Mouse (Mus musculus) forebrain, embryonic 11.5 days (tissue): Measurements from ENCODE around the gene Ttc7b. TPM values are rescaled to one million over a fixed set of nuclear protein-coding genes. Genes with fewer than 3 reads are reported as not detected.

Experiments used
- ATAC-seq: fragments of 200-750 bp; cut with Nextera tagmentation; replicated peaks from 2 replicates; pipeline ENCODE4 v1.8.0; 2017; ENCODE audit warnings: moderate TSS enrichment; ENCODE audit not compliant: low FRiP score
- DNase-seq: peaks from one replicate; pipeline ENCODE4 v3.0.0-alpha.2; 2017; ENCODE audit warnings: low spot score
- H3K27ac ChIP-seq: fragments of 300-500 bp; sonication (generic); 2 replicates; pipeline ENCODE4 v1.5.1; 2014; ENCODE audit warnings: low read depth, low read length
- H3K27me3 ChIP-seq: fragments of 300-500 bp; sonication (generic); 2 replicates; pipeline ENCODE4 v1.6.1; 2014; ENCODE audit warnings: mild to moderate bottlenecking, low read length, mixed read lengths; ENCODE audit not compliant: control insufficient read depth, insufficient read depth
- H3K36me3 ChIP-seq: fragments of 300-500 bp; sonication (generic); 2 replicates; pipeline ENCODE4 v1.6.1; 2014; ENCODE audit warnings: mild to moderate bottlenecking, low read length, moderate library complexity, mixed read lengths; ENCODE audit not compliant: control insufficient read depth, insufficient read depth
- H3K4me1 ChIP-seq: fragments of 300-500 bp; sonication (generic); replicated peaks from 2 replicates; pipeline ENCODE4 v1.6.1; 2014; ENCODE audit warnings: low read length, mixed read lengths; ENCODE audit not compliant: control insufficient read depth, insufficient read depth
- H3K4me2 ChIP-seq: fragments of 300-500 bp; sonication (generic); 2 replicates; pipeline ENCODE4 v1.6.1; 2014; ENCODE audit warnings: low read depth, mild to moderate bottlenecking, low read length, moderate library complexity, mixed read lengths; ENCODE audit not compliant: severe bottlenecking
- H3K4me3 ChIP-seq: fragments of 300-500 bp; sonication (generic); 2 replicates; pipeline ENCODE4 v1.5.1; 2014; ENCODE audit warnings: low read depth, low read length
- H3K9ac ChIP-seq: fragments of 300-500 bp; sonication (generic); 2 replicates; pipeline ENCODE4 v1.6.1; 2014; ENCODE audit warnings: low read length
- H3K9me3 ChIP-seq: fragments of 300-500 bp; sonication (generic); 2 replicates; pipeline ENCODE4 v1.6.1; 2016; ENCODE audit warnings: low read length, mixed read lengths; ENCODE audit not compliant: control insufficient read depth
- WGBS: fragments of 180-500 bp; shearing (Covaris S2); extraction: QIAGEN DNeasy Blood & Tissue Kit; methylation state at CpG from one replicate; pipeline ENCODE4 v1.1.7; 2014; 5-methylcytosine and 5-hydroxymethylcytosine counted together
- polyA plus RNA-seq: library from polyadenylated mRNA; unstranded; fragments of >200 nt; fragmentation: Nextera tagmentation; extraction: Ambion mirVana; gene quantifications from 2 replicates; pipeline ENCODE4 v1.2.1, GENCODE M21; 2014

Ttc7b gene
- polyA plus RNA-seq, 1 experiment from 2014 or later = 9.5 TPM

GRCm38 (mm10) chr12:100542076-100542475 is 21.4 kb upstream of the Ttc7b start:
- ATAC-seq (no peak), DNase-seq (no peak)
- Histone ChIP-seq H3K9me3 (no peaks in the 10 kb centered on the region), H3K36me3 (no peaks in the 10 kb centered on the region), H3K4me1 (no peaks in the 10 kb centered on the region), H3K4me3 (no peak overlapping the region), H3K27ac (no peak overlapping the region), H3K4me2 (no peak overlapping the region), H3K9ac (no peak overlapping the region), H3K27me3 (no peaks in the 10 kb centered on the region)
- 56% methylated on average over 3 of the region's 3 CpGs for WGBS

- H3K36me3 ChIP-seq = no peaks in the 10 kb centered on the region
- 78% methylated on average over 9 of the region's 9 CpGs for WGBS
- H3K27me3 ChIP-seq = no peaks in the 10 kb centered on the region
- no peak overlapping the region for H3K4me2 ChIP-seq
- no peaks in the 10 kb centered on the region for H3K4me1 ChIP-seq
- H3K9me3 ChIP-seq = no peaks in the 10 kb centered on the region
- H3K4me3 ChIP-seq = no peak overlapping the region
- DNase-seq = no peak
- no peak overlapping the region for H3K9ac ChIP-seq
- H3K27ac ChIP-seq = no peak overlapping the region
- no peak for ATAC-seq
These were observed 18.6 kb upstream of the Ttc7b start for GRCm38 (mm10) chr12:100539158-100539714.

DNA sequence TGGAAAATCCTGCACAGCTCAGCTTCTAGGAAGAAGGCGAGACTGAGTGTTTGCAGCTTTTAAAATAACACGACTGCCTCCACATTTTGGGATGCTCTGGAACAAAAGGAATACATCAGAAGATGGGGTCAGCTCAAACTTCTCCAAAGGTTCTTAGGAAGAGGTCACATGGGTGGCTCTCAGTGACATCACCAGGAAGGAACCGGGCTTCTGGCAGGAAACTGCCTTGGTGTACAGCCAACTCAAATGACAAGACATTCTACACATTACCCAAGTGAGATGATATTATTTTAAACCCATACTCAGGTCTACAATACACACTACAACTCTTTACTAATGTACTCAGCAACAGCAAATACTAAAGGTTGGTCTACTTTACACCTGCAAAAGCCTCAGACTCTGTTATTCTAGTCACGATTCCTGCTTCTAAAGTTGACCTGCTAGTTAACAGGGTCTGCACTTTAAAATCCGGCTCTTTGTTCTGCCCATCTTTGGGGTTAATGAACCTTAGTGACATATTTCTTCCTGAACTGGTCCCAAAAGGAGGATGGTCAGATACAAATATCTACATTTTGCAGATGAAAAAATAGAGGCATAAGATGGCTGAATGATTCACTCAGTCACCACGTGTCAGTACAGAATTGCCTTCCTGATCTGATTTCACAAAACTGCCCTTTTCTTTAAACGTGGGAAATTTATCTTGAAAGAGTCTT is 18.0 kb upstream of the Ttc7b start:
- no peak overlapping the region for H3K27ac ChIP-seq
- H3K27me3 ChIP-seq = no peaks in the 10 kb centered on the region
- WGBS = 66% methylated on average over 7 of the region's 7 CpGs
- no peak overlapping the region for H3K4me3 ChIP-seq
- H3K9ac ChIP-seq = no peak overlapping the region
- no peaks in the 10 kb centered on the region for H3K4me1 ChIP-seq
- no peaks in the 10 kb centered on the region for H3K9me3 ChIP-seq
- ATAC-seq (no peak), DNase-seq (no peak)
- no peak overlapping the region for H3K4me2 ChIP-seq
- H3K36me3 ChIP-seq = no peaks in the 10 kb centered on the region

DNA sequence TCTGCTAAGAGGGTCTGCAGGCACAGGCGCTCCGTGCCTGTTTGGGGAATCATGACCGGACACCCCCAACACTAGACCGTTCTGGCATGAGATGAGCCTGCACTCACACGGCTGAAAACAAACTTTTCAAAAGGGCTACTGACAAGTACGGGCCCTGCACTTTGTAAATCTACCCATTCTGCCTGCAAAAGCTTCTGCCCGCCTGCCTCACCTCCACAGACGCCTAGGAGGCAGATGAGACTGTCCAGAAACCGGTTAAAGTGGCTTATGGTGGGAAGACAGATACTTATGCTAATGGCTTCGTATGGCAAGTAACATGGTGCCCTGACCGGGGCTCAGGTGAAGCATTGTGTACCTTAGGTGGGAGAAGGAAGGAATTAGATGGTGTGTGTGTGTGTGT is 16.5 kb upstream of the Ttc7b start:
- no peaks in the 10 kb centered on the region for H3K4me1 ChIP-seq
- H3K9ac ChIP-seq = no peak overlapping the region
- DNase-seq (no peak), ATAC-seq (no peak)
- no peak overlapping the region for H3K27ac ChIP-seq
- H3K27me3 ChIP-seq = no peaks in the 10 kb centered on the region
- H3K4me2 ChIP-seq = no peak overlapping the region
- H3K36me3 ChIP-seq = no peaks in the 10 kb centered on the region
- 85% methylated on average over 11 of the region's 11 CpGs for WGBS
- no peaks in the 10 kb centered on the region for H3K9me3 ChIP-seq
- H3K4me3 ChIP-seq = no peak overlapping the region

DNA sequence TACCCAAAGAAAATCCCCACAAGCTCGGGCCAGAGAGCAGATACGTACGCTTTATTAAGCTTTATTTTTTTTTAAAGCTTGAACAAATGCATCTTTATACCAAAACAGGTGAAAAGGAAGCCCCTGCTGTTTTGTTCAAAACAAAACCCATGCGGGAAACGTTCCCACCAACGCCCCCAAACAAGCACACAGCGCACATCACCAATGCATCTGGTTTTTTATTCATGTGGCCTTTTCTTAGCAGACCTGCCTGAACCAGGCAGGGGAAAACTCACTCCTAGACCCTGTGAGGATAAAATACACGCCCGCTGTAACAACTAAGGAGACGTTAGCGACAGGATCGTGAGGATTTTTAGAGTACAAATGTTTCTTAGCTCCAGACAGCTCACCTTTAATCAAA is 14.4 kb upstream of the Ttc7b start:
- no peak overlapping the region for H3K4me2 ChIP-seq
- no peak overlapping the region for H3K4me3 ChIP-seq
- no peaks in the 10 kb centered on the region for H3K4me1 ChIP-seq
- no peaks in the 10 kb centered on the region for H3K9me3 ChIP-seq
- no peak for DNase-seq
- WGBS = 43% methylated on average over 12 of the region's 12 CpGs
- no peaks in the 10 kb centered on the region for H3K36me3 ChIP-seq
- no peaks in the 10 kb centered on the region for H3K27me3 ChIP-seq
- no peak for ATAC-seq
- H3K9ac ChIP-seq = no peak overlapping the region
- no peak overlapping the region for H3K27ac ChIP-seq

DNA sequence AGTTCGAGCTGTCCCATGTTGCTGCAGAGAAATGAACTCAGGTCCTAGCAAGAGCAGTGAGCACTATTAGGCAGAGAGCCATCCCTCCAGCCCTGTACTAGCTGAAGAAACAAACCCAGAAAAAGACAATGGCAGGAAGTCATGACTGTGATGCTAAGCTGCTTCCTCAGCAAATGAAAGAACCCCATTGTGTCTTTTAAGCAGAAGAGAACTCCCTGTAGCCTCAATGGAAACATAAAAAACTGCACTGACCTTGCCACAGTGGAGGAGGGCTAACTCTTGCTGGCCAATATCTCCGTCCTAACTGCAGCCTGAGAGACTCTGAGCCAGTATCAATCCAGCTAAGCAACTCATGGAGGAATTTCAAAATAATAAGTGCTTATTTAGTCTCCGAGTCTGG is 13.4 kb upstream of the Ttc7b start:
- Histone ChIP-seq H3K27ac (no peak overlapping the region), H3K4me1 (0 out of 2 replicates have a peak, but pooled peaks cover 3% of the 10 kb centered on the region), H3K9ac (no peak overlapping the region), H3K9me3 (no peaks in the 10 kb centered on the region), H3K27me3 (no peaks in the 10 kb centered on the region), H3K4me3 (no peak overlapping the region), H3K4me2 (no peak overlapping the region), H3K36me3 (no peaks in the 10 kb centered on the region)
- no peak for DNase-seq
- ATAC-seq = no peak
- WGBS = 51% methylated on average over 3 of the region's 3 CpGs

- Histone ChIP-seq H3K9me3 (no peaks in the 10 kb centered on the region), H3K9ac (no peak overlapping the region), H3K4me1 (0 out of 2 replicates have a peak, but pooled peaks cover 3% of the 10 kb centered on the region), H3K27ac (no peak overlapping the region), H3K36me3 (no peaks in the 10 kb centered on the region), H3K4me2 (no peak overlapping the region), H3K27me3 (no peaks in the 10 kb centered on the region), H3K4me3 (no peak overlapping the region)
- peak; percentile 21 for DNase-seq
- no peak for ATAC-seq
- WGBS = 82% methylated on average over 4 of the region's 4 CpGs
These were observed 12.6 kb upstream of the Ttc7b start for GRCm38 (mm10) chr12:100533209-100533608.

DNA sequence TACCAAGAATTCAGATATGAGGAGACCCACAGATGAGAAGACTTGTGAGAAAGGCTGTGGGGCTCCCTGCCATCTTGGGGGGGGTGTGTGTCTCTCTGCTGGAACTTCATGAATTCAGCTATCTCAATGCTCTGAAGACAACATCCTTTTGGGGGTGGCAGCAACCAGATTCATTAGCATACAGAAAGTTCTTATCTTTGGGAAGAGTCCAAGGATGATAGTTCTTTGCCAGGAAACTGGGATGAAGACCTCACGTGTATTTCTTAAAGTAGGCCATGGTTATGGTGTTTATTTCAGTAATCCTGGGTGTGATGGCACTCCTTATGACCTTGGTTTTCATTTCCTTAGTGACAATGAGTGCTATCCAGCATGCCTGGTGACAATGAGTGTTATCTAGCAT is 11.1 kb upstream of the Ttc7b start:
- DNase-seq (no peak), ATAC-seq (no peak)
- 0 out of 2 replicates have a peak, but pooled peaks cover 3% of the 10 kb centered on the region for H3K4me1 ChIP-seq
- no peaks in the 10 kb centered on the region for H3K36me3 ChIP-seq
- H3K4me3 ChIP-seq = no peak overlapping the region
- no peak overlapping the region for H3K4me2 ChIP-seq
- H3K27ac ChIP-seq = no peak overlapping the region
- no peak overlapping the region for H3K9ac ChIP-seq
- no peaks in the 10 kb centered on the region for H3K27me3 ChIP-seq
- WGBS = 82% methylated on average over 1 of the region's 1 CpGs
- no peaks in the 10 kb centered on the region for H3K9me3 ChIP-seq

- Histone ChIP-seq H3K9ac (no peak overlapping the region), H3K27me3 (no peaks in the 10 kb centered on the region), H3K9me3 (no peaks in the 10 kb centered on the region), H3K27ac (no peak overlapping the region), H3K4me1 (0 out of 2 replicates have a peak, but pooled peaks cover 3% of the 10 kb centered on the region), H3K4me2 (no peak overlapping the region), H3K4me3 (no peak overlapping the region), H3K36me3 (no peaks in the 10 kb centered on the region)
- DNase-seq (no peak), ATAC-seq (no peak)
- WGBS = 87% methylated on average over 5 of the region's 5 CpGs
These were observed 10.2 kb upstream of the Ttc7b start for GRCm38 (mm10) chr12:100530871-100531270.
